Mouse (Mus musculus) hindbrain, postnatal 0 days (tissue): ENCODE data around the gene B4galt5. TPM values are rescaled to one million over a fixed set of nuclear protein-coding genes. Genes with fewer than 3 reads are reported as not detected.

ENCODE experiments used
- ATAC-seq: fragments of 200-750 bp; cut with Nextera tagmentation; 2 replicates; pipeline ENCODE4 v1.8.0; 2017; ENCODE audit warnings: mild to moderate bottlenecking, moderate TSS enrichment, moderate library complexity
- DNase-seq: peaks from one replicate; pipeline ENCODE4 v3.0.0-alpha.2; 2015; ENCODE audit warnings: low spot score
- H3K27ac ChIP-seq: fragments of 300-500 bp; sonication (generic); 2 replicates; pipeline ENCODE4 v1.5.1; 2014; ENCODE audit warnings: mild to moderate bottlenecking
- H3K27me3 ChIP-seq: fragments of 300-500 bp; sonication (generic); 2 replicates; pipeline ENCODE4 v1.6.1; 2014; ENCODE audit warnings: low read length, mixed read lengths; ENCODE audit not compliant: insufficient read depth
- H3K36me3 ChIP-seq: fragments of 300-500 bp; sonication (generic); 2 replicates; pipeline ENCODE4 v1.6.1; 2014; ENCODE audit warnings: low read length, mixed read lengths; ENCODE audit not compliant: insufficient read depth
- H3K4me1 ChIP-seq: fragments of 300-500 bp; sonication (generic); 2 replicates; pipeline ENCODE4 v1.6.1; 2014; ENCODE audit warnings: antibody characterized with exemption, low read length, mixed read lengths; ENCODE audit not compliant: insufficient read depth
- H3K4me2 ChIP-seq: fragments of 300-500 bp; sonication (generic); 2 replicates; pipeline ENCODE4 v1.6.1; 2014; ENCODE audit warnings: low read depth, mild to moderate bottlenecking, low read length, moderate library complexity, mixed read lengths
- H3K4me3 ChIP-seq: fragments of 300-500 bp; sonication (generic); 2 replicates; pipeline ENCODE4 v1.5.1; 2014; ENCODE audit warnings: low read length
- H3K9ac ChIP-seq: fragments of 300-500 bp; sonication (generic); replicated peaks from 2 replicates; pipeline ENCODE4 v1.6.1; 2014; ENCODE audit warnings: mild to moderate bottlenecking, low read length, moderate library complexity, mixed read lengths
- H3K9me3 ChIP-seq: fragments of 300-500 bp; sonication (generic); 2 replicates; pipeline ENCODE4 v1.6.1; 2016; ENCODE audit warnings: low read length, mixed read lengths
- CTCF ChIP-seq: IDR thresholded peaks from 2 replicates; pipeline ENCODE4 v1.5.1; 2016; ENCODE audit warnings: antibody characterized with exemption, control low read depth, low read depth
- WGBS: fragments of 180-500 bp; shearing (Covaris S2); extraction: QIAGEN DNeasy Blood & Tissue Kit; methylation state at CpG from one replicate; pipeline ENCODE4 v1.1.7; 2014; 5-methylcytosine and 5-hydroxymethylcytosine counted together
- polyA plus RNA-seq: library from polyadenylated mRNA; unstranded; fragments of >200 nt; fragmentation: Nextera tagmentation; extraction: Ambion mirVana; gene quantifications from 2 replicates; pipeline ENCODE4 v1.2.1, GENCODE M21; 2015
- total RNA-seq: library from RNA; depleted of rRNA; stranded (reverse); fragments of >200 nt; gene quantifications from 2 replicates; pipeline ENCODE4 v1.2.3, GENCODE M21; 2014

The B4galt5 gene
- total and polyA plus RNA-seq, 2 experiments from 2014 or later: 31.5 to 67.5 TPM

DNA sequence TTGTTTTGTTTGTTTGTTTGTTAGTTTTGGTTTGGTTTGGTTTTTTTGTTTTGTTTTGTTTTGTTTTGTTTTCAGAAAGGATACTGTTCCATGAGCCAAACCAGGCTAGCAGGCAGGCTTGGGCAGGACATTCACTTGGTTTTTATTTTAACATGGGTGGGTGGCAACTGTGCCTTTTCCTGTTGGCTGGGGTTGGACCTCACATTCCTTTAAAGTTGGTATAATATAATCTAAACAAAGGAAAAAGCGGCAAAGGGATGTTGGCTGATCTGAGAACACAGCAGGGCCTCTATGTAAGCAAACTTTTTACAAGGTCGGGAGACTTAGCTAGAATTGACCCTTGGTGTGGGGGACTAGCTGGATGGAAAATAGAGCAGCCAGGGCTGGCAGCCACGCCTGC is 91.2 kb downstream of the B4galt5 start:
- no peak overlapping the region for H3K4me3 ChIP-seq
- no peak overlapping the region for H3K4me2 ChIP-seq
- DNase-seq: no peak
- H3K27ac ChIP-seq: no peak overlapping the region
- H3K27me3 ChIP-seq: no peaks in the 10 kb centered on the region
- H3K36me3 ChIP-seq: no peaks in the 10 kb centered on the region
- ATAC-seq: no peak
- WGBS: 56% methylated on average over 3 of the region's 3 CpGs
- no peak overlapping the region for H3K9ac ChIP-seq
- H3K9me3 ChIP-seq: no peaks in the 10 kb centered on the region
- TF ChIP-seq CTCF: no peak
- H3K4me1 ChIP-seq: no peaks in the 10 kb centered on the region

DNA sequence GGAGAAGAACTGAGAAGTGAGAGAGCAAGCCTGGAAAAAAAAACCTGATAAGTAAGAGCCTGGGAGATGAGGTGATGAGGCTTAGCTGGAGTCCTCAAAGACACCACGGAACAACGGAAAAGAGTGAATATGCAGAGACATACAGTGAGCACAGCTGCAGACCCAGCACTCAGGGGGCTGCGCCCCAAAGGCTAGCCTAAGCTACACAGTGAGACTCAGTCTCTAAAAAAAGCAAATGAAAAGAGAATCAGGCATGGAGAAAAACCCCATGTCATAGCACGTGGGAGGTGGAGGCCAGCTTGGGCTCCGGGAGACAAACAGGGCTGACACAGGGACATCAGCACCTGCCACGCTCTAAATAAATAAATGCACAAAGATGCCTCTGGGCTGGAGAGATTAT is 94.2 kb downstream of the B4galt5 start:
- no peaks in the 10 kb centered on the region for H3K4me1 ChIP-seq
- no peak overlapping the region for H3K4me2 ChIP-seq
- H3K4me3 ChIP-seq: no peak overlapping the region
- H3K36me3 ChIP-seq: no peaks in the 10 kb centered on the region
- H3K9me3 ChIP-seq: no peaks in the 10 kb centered on the region
- H3K27ac ChIP-seq: no peak overlapping the region
- H3K9ac ChIP-seq: no peak overlapping the region
- ATAC-seq (no peak), DNase-seq (no peak)
- no peaks in the 10 kb centered on the region for H3K27me3 ChIP-seq
- WGBS: 68% methylated on average over 6 of the region's 6 CpGs
- TF ChIP-seq CTCF: no peak

DNA sequence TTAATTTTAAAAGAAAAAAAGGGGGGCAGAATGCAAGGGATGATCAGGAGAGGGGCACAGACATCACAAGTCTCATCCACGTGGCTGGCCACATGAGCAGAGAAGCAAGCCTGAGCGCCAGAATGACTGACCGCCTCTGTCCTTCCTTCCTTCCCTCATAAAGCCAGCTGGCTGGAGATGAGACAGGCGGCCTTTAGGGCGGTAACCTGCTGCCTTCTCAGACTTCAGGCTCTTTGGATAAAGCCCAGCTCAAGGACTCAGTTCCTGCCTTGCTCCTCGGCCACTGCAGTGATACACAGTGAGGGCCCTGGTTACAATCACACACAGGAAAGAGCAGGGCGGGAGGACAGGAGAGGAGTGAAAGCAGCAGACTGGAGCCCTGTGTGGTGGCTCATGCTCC is 94.8 kb downstream of the B4galt5 start:
- ATAC-seq (no peak), DNase-seq (no peak)
- Histone ChIP-seq H3K36me3 (no peaks in the 10 kb centered on the region), H3K9me3 (no peaks in the 10 kb centered on the region), H3K4me2 (no peak overlapping the region), H3K4me1 (no peaks in the 10 kb centered on the region), H3K9ac (no peak overlapping the region), H3K27ac (no peak overlapping the region), H3K4me3 (no peak overlapping the region), H3K27me3 (no peaks in the 10 kb centered on the region)
- 66% methylated on average over 7 of the region's 7 CpGs for WGBS
- TF ChIP-seq CTCF: no peak

DNA sequence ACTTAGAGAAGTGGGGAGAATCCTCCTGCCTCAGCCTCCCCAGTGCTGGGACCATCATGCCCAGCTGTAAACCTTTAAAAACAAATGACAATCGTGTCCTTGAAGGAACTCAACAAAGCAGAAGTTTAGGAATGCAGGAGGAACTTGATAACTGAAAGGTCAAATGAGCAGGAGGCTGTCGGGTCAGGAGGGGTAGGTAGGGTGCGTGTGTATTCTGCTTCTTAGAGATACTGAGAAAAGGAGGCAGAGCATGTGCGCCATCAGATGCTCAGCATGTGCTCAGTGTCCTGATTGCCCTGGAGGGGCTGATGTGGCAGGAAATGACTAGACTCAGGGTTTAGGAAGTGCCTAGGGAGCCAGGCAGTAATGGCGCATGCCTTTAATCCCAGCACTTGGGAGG is 95.5 kb downstream of the B4galt5 start:
- Histone ChIP-seq H3K4me2 (no peak overlapping the region), H3K4me1 (no peaks in the 10 kb centered on the region), H3K36me3 (no peaks in the 10 kb centered on the region), H3K9me3 (no peaks in the 10 kb centered on the region), H3K4me3 (no peak overlapping the region), H3K9ac (no peak overlapping the region), H3K27me3 (no peaks in the 10 kb centered on the region), H3K27ac (no peak overlapping the region)
- TF ChIP-seq CTCF: no peak
- WGBS: 89% methylated on average over 5 of the region's 5 CpGs
- DNase-seq (no peak), ATAC-seq (no peak)

DNA sequence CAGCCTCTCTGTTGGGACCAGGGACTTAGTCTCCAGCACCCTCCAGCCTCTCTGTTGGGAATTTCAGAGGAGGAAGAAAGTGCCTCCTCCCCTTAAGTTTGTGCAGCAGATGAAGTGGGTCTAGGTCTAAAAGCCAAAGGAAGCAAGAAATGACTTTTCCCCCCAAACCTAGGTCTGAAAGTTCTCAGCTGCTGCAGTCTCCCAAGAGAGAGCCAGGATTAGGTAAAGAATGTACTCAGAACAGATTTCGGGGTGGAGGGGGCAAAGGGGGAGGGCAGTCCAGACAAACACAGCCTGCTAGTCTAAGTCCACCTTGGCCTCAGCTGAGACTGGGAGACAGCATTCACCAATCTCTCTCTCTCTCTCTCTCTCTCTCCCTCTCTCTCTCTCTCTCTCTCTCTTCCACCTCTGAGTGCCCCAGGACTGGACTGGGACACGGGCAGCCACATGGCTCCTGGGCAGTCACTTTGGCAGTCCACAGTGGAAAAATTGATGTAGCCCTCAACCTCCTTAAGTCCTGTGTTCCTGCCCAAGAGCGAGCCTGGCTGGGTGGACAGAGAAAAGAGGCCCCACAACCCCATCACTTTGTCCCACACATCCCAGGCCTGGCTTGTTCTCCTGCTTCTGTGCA is 96.8 kb downstream of the B4galt5 start:
- no peaks in the 10 kb centered on the region for H3K4me1 ChIP-seq
- 0 out of 2 replicates have a peak, but pooled peaks have one; percentile 7 for ATAC-seq

DNA sequence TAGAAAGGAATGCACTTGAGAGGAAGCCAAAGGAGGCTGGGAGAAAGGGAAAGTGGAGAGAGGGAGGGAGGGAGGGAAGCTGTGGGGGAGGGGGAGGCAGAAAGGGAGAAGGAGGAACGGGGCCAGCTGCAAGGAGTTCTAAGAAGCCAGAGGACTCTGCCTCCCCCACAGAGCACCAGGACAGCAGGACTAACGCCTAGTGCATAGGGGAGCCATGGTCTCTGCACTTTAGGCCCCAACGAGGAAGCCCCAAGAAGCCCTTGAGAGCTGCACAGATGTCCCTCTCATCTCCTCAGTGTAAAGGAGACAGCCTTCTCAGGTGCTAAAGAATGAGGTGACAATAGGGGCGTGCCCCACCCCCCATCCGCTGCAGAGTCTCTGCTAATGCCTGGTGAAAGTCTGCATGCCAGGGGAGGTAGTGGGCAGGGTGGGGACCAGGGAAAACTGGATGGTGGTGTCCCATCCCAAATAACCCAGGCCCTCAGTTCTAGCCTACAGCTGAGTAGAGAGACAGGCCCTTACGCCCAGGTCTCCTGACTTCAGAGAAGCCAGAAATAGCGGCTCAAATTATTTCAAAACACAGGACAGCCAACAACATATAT is 98.1 kb downstream of the B4galt5 start:
- no peaks in the 10 kb centered on the region for H3K4me1 ChIP-seq
- H3K4me3 ChIP-seq: no peak overlapping the region
- H3K36me3 ChIP-seq: no peaks in the 10 kb centered on the region
- H3K27ac ChIP-seq: no peak overlapping the region
- no peaks in the 10 kb centered on the region for H3K27me3 ChIP-seq
- TF ChIP-seq CTCF: no peak
- no peak overlapping the region for H3K9ac ChIP-seq
- H3K9me3 ChIP-seq: no peaks in the 10 kb centered on the region
- DNase-seq: no peak
- ATAC-seq: peak; percentile 35; the same call in 1 of the 2 replicates
- no peak overlapping the region for H3K4me2 ChIP-seq
- whole genome bisulfite sequencing: 31% methylated on average over 7 of the region's 7 CpGs

More for the DNA sequence above, 96.8 kb downstream of the B4galt5 start:
- H3K9me3 ChIP-seq: no peaks in the 10 kb centered on the region
- no peak for TF ChIP-seq CTCF
- no peak overlapping the region for H3K27ac ChIP-seq
- 50% methylated on average over 3 of the region's 3 CpGs for WGBS
- no peak overlapping the region for H3K9ac ChIP-seq
- DNase-seq: no peak
- no peak overlapping the region for H3K4me3 ChIP-seq
- H3K4me2 ChIP-seq: no peak overlapping the region
- no peaks in the 10 kb centered on the region for H3K27me3 ChIP-seq
- H3K36me3 ChIP-seq: no peaks in the 10 kb centered on the region
